In the genomic region with DNA sequence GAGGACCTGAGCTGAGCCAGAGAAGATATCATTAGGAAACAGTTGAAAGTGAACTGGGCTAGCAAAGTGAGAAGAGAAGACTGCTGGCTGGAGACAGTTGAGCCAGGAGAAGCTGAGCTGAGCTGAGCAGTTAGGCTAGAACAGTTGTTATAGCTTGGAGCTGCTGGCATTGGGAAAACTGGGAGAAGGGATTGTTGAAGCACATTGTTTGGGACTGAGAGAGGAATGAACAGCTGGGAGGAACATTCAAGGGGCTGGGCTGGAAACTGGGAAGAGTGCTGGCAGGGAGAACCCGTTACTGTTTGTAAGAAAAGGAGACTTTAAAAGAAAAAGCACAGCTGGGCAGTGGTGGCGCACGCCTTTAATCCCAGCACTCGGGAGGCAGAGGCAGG, we compare ENCODE assay signal across 17 mouse cellular contexts. TPM values are rescaled to one million over a fixed set of nuclear protein-coding genes. Genes with fewer than 3 reads are reported as not detected.
DNase-seq lines count a peak whose midpoint lies in the region; ATAC-seq and TF ChIP-seq lines count a peak whose summit lies in the region.
"Had no signal": no experiment of that assay in that cellular context is flagged by ENCODE, and none has a peak within 500 bp of the region (broad histone marks: within the 10 kb centered on the region; RNA-seq: fewer than 3 reads in every experiment).

No protein-coding gene starts in this region.

- H3K4me3 ChIP-seq in midbrain, embryonic 11.5 days (ENCODE audit: low read depth, low read length): no peak overlapping the region
- no peak overlapping the region for H3K4me3 ChIP-seq in midbrain, embryonic 16.5 days (ENCODE audit: low read depth, low read length)
- H3K4me3 ChIP-seq in cerebellum, adult 2 months (replicated peaks; ENCODE audit: insufficient read depth, low read depth, low read length): no peak overlapping the region
- H3K4me3 ChIP-seq: embryonic facial prominence, embryonic 12.5 days; kidney, embryonic 15.5 days; left cerebral cortex, adult 2 months; limb, embryonic 12.5 days; midbrain, embryonic 15.5 days had no signal

- peak; percentile 91 for DNase-seq in heart, adult 11 months
- DNase-seq in heart, adult 8-10 months (ENCODE audit: low spot score): no peak
- peak; percentile 19 for DNase-seq in midbrain, embryonic 11.5 days (ENCODE audit: low spot score, missing footprints)
- DNase-seq in heart, postnatal 10 days: peak; percentile 38 to 48
- no peak for DNase-seq in yolk sac, embryonic 10.5 days (ENCODE audit: low spot score)
- DNase-seq in cerebellum, adult 2 months: no peak
- DNase-seq: cerebellum, adult 11 months; cerebellum, postnatal 36 days; right cerebral cortex, postnatal 14 days had no signal

- peaks cover 26% of the 10 kb centered on the region for H3K36me3 ChIP-seq in midbrain, embryonic 11.5 days (ENCODE audit: control insufficient read depth, insufficient read depth, low read length)
- peaks cover 31% of the 10 kb centered on the region for H3K36me3 ChIP-seq in midbrain, embryonic 16.5 days (ENCODE audit: control insufficient read depth, insufficient read depth, low read length)

- H3K27me3 ChIP-seq in midbrain, embryonic 11.5 days (ENCODE audit: control insufficient read depth, insufficient read depth, low read length): no peaks in the 10 kb centered on the region
- no peaks in the 10 kb centered on the region for H3K27me3 ChIP-seq in midbrain, embryonic 16.5 days (ENCODE audit: control insufficient read depth, insufficient read depth, low read depth, low read length)
- H3K27me3 ChIP-seq in cerebellum, adult 2 months (ENCODE audit: control insufficient read depth, insufficient read depth, low read length): no peaks in the 10 kb centered on the region
- H3K27me3 ChIP-seq: embryonic facial prominence, embryonic 12.5 days; kidney, embryonic 15.5 days; limb, embryonic 12.5 days; midbrain, embryonic 15.5 days had no signal

- TF ChIP-seq CTCF in cerebellum, adult 2 months (IDR thresholded peaks at IDR 0.05; ENCODE audit: borderline replicate concordance, insufficient read depth, low read depth, low read length): no peak

- no peak overlapping the region for H3K27ac ChIP-seq in midbrain, embryonic 11.5 days (ENCODE audit: low read depth, low read length)
- H3K27ac ChIP-seq in midbrain, embryonic 16.5 days (ENCODE audit: low read length): no peak overlapping the region
- no peak overlapping the region for H3K27ac ChIP-seq in cerebellum, adult 2 months (ENCODE audit: insufficient read depth, low read length)
- H3K27ac ChIP-seq: embryonic facial prominence, embryonic 12.5 days; hindbrain, postnatal 0 days; kidney, embryonic 15.5 days; left cerebral cortex, adult 2 months; limb, embryonic 12.5 days; macrophage; midbrain, embryonic 15.5 days had no signal

- no peak for TF ChIP-seq POLR2A in cerebellum, adult 2 months (IDR thresholded peaks at IDR 0.05; ENCODE audit: borderline replicate concordance, insufficient read depth, low read length)

- no peaks in the 10 kb centered on the region for H3K9me3 ChIP-seq in midbrain, embryonic 11.5 days (ENCODE audit: control insufficient read depth, low read length)
- no peaks in the 10 kb centered on the region for H3K9me3 ChIP-seq in midbrain, embryonic 16.5 days (replicated peaks; ENCODE audit: control insufficient read depth, low read length, poor library complexity, severe bottlenecking)
- H3K9me3 ChIP-seq: midbrain, embryonic 15.5 days had no signal

- WGBS in midbrain, embryonic 11.5 days: 87% methylated on average over 4 of the region's 4 CpGs
- WGBS in midbrain, embryonic 16.5 days: 84% methylated on average over 4 of the region's 4 CpGs
- 93% methylated on average over 4 of the region's 4 CpGs for WGBS in cerebellum, adult 2 months

- no peaks in the 10 kb centered on the region for H3K4me1 ChIP-seq in midbrain, embryonic 11.5 days (ENCODE audit: control insufficient read depth, insufficient read depth, low read length)
- no peaks in the 10 kb centered on the region for H3K4me1 ChIP-seq in midbrain, embryonic 16.5 days (ENCODE audit: control insufficient read depth, insufficient read depth, low read length)
- no peaks in the 10 kb centered on the region for H3K4me1 ChIP-seq in cerebellum, adult 2 months (ENCODE audit: control insufficient read depth, insufficient read depth, low read length)
- H3K4me1 ChIP-seq: embryonic facial prominence, embryonic 12.5 days; kidney, embryonic 15.5 days; limb, embryonic 12.5 days; midbrain, embryonic 15.5 days had no signal

- no peak overlapping the region for H3K4me2 ChIP-seq in midbrain, embryonic 11.5 days
- no peak overlapping the region for H3K4me2 ChIP-seq in midbrain, embryonic 16.5 days (ENCODE audit: low read length)
- H3K4me2 ChIP-seq: embryonic facial prominence, embryonic 12.5 days; kidney, embryonic 15.5 days; limb, embryonic 12.5 days; midbrain, embryonic 15.5 days had no signal

- intact Hi-C loops in heart, postnatal 10 days (cut with DNase I): no loop called here

- no peak for ATAC-seq in midbrain, embryonic 11.5 days (ENCODE audit: low FRiP score)
- no peak for ATAC-seq in midbrain, embryonic 16.5 days
- ATAC-seq: hindbrain, postnatal 0 days; midbrain, embryonic 15.5 days had no signal

- no peak overlapping the region for H3K9ac ChIP-seq in midbrain, embryonic 11.5 days (ENCODE audit: low read length)
- no peak overlapping the region for H3K9ac ChIP-seq in midbrain, embryonic 16.5 days (ENCODE audit: low read depth, low read length)
- H3K9ac ChIP-seq: embryonic facial prominence, embryonic 12.5 days; kidney, embryonic 15.5 days; limb, embryonic 12.5 days; midbrain, embryonic 15.5 days had no signal

RNA-seq across cellular contexts. Expression of gene Zfp383, which starts 10.0 kb away (rescaled TPM):
- 1 to 10 TPM; 3.8 to 9.5 (median 6.4) TPM for total RNA-seq in heart, adult 8-10 months (2022)
- polyA plus RNA-seq in midbrain, embryonic 11.5 days (2014; fragmentation: Nextera tagmentation; extraction: Ambion mirVana): 8.6 and 10.8 TPM in 2 replicates
- polyA plus RNA-seq in midbrain, embryonic 16.5 days (2015; fragmentation: Nextera tagmentation; extraction: Ambion mirVana): 7.4 and 7.7 TPM in 2 replicates
- 10 to 100 TPM in 1 of 2 experiments, 1 to 10 TPM in 1; 7.6 to 10.3 TPM for total RNA-seq in heart, postnatal 10 days (2021)
- 13.4 and 14.0 TPM in 2 replicates for polyA plus RNA-seq in cerebellum, adult 2 months (2012; rRNA removed)

RNA-seq across cellular contexts. Expression of gene Zfp27, which starts 11.7 kb away (rescaled TPM):
- total RNA-seq in heart, adult 8-10 months (2022): 1 to 10 TPM; 8.4 to 9.3 (median 8.6) TPM
- 14.7 and 15.3 TPM in 2 replicates for polyA plus RNA-seq in midbrain, embryonic 11.5 days (2014; fragmentation: Nextera tagmentation; extraction: Ambion mirVana)
- polyA plus RNA-seq in midbrain, embryonic 16.5 days (2015; fragmentation: Nextera tagmentation; extraction: Ambion mirVana): 14.0 and 14.7 TPM in 2 replicates
- 10 to 100 TPM; 10.0 to 11.2 TPM for total RNA-seq in heart, postnatal 10 days (2021)
- polyA plus RNA-seq in cerebellum, adult 2 months (2012; rRNA removed): 13.7 and 14.4 TPM in 2 replicates

RNA-seq across cellular contexts. Expression of gene Zfp74, which starts 35.8 kb away (rescaled TPM):
- total RNA-seq in heart, adult 8-10 months (2022): 1 to 10 TPM; 5.8 to 6.5 (median 6.0) TPM
- 10.6 and 12.6 TPM in 2 replicates for polyA plus RNA-seq in midbrain, embryonic 11.5 days (2014; fragmentation: Nextera tagmentation; extraction: Ambion mirVana)
- polyA plus RNA-seq in midbrain, embryonic 16.5 days (2015; fragmentation: Nextera tagmentation; extraction: Ambion mirVana): 24.4 and 26.7 TPM in 2 replicates
- 1 to 10 TPM; 8.3 to 8.9 TPM for total RNA-seq in heart, postnatal 10 days (2021)
- 15.4 and 17.3 TPM in 2 replicates for polyA plus RNA-seq in cerebellum, adult 2 months (2012; rRNA removed)

RNA-seq across cellular contexts. Expression of gene Zfp420, which starts 58.3 kb away (rescaled TPM):
- total RNA-seq in heart, adult 8-10 months (2022): 1 to 10 TPM; 3.0 to 4.0 (median 3.8) TPM
- 10.3 and 12.1 TPM in 2 replicates for polyA plus RNA-seq in midbrain, embryonic 11.5 days (2014; fragmentation: Nextera tagmentation; extraction: Ambion mirVana)
- polyA plus RNA-seq in midbrain, embryonic 16.5 days (2015; fragmentation: Nextera tagmentation; extraction: Ambion mirVana): 23.7 and 26.7 TPM in 2 replicates
- total RNA-seq in heart, postnatal 10 days (2021): 1 to 10 TPM; 3.1 to 3.8 TPM
- polyA plus RNA-seq in cerebellum, adult 2 months (2012; rRNA removed): 12.7 and 13.6 TPM in 2 replicates

Comparison
In these comparisons a context has a peak if more than half of its experiments do, and no peak if none do; other contexts are left out.
1. DNase-seq: peak in heart, adult 11 months (single experiment), midbrain, embryonic 11.5 days (single experiment) and heart, postnatal 10 days (2 of 2); none in heart, adult 8-10 months (single experiment), yolk sac, embryonic 10.5 days (single experiment) and cerebellum, adult 2 months (0 of 2).